Mouse (Mus musculus): ENCODE measurements around the gene Gabarap. TPM values are rescaled to one million over a fixed set of nuclear protein-coding genes. Genes with fewer than 3 reads are reported as not detected.

Gabarap gene
- polyA plus RNA-seq, 1 experiment from 2014 or later: 489 TPM

DNA sequence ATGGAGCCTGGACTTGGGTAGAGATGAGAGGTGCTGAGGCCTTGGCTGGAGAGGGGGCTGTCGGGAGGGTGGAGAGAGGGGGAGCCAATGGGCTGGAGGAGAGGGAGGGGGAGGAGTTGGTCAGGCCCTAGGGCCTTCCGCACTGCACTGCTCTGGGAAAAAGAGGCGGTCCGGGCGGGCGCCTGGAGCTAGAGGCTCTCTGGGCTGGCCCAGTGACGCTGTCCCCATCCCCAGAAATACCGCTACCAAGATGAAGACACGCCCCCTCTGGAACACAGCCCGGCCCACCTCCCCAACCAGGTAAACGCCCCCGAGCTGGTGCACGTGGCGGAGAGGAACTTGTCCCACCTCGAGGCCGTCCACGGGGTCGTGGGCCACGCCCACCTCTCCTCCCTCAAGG lies 35.7 kb downstream of the Gabarap start:
- Histone ChIP-seq H3K36me3 (ENCODE audit: control insufficient read depth, insufficient read depth, low read length) (peaks cover 7% of the 10 kb centered on the region; the same call in 1 of the 2 replicates), H3K4me2 (peak overlapping the region; percentile 66), H3K9me3 (replicated peaks; ENCODE audit: control insufficient read depth, low read length) (no peaks in the 10 kb centered on the region), H3K9ac (ENCODE audit: low read depth, low read length) (no peak overlapping the region; the same call in 1 of the 2 replicates), H3K4me3 (ENCODE audit: low read depth, low read length) (peak overlapping the region; percentile 22), H3K27me3 (ENCODE audit: control insufficient read depth, insufficient read depth, low read length) (no peaks in the 10 kb centered on the region), H3K4me1 (ENCODE audit: control insufficient read depth, insufficient read depth, low read length) (peaks cover 44% of the 10 kb centered on the region), H3K27ac (ENCODE audit: low read depth, low read length) (no peak overlapping the region)
- ATAC-seq (replicated peaks; ENCODE audit: insufficient number of reproducible peaks, low FRiP score, low TSS enrichment): peak; percentile 46; the same call in 1 of the 2 replicates
- WGBS (ENCODE audit: insufficient replicate concordance): 0% methylated on average over 19 of the region's 19 CpGs

DNA sequence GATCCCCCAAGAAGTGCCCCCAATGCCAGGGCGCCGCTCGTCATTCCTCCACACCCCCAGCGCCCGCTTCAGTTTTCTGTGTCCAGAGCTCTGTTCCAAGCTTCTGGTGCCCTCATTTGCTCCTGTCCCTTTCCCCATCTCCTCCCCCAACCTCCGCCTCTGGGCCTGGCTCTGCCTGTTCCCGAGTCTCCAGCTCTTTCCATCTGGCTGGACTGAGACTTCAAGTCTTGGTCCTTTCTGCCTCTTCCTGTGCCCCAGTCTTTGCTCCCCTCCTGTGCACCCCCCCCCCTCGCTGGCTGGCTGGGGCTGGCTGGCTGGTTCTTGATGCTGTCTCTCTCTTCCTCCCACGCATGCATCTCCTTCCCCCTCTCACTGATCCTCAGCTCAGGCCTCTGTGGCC lies 36.5 kb downstream of the Gabarap start:
- 42% methylated on average over 9 of the region's 9 CpGs for WGBS (ENCODE audit: insufficient replicate concordance)
- Histone ChIP-seq H3K36me3 (ENCODE audit: control insufficient read depth, insufficient read depth, low read length) (peaks cover 8% of the 10 kb centered on the region; the same call in 1 of the 2 replicates), H3K27me3 (ENCODE audit: control insufficient read depth, insufficient read depth, low read length) (no peaks in the 10 kb centered on the region), H3K9me3 (replicated peaks; ENCODE audit: control insufficient read depth, low read length) (no peaks in the 10 kb centered on the region), H3K4me3 (ENCODE audit: low read depth, low read length) (peak overlapping the region; percentile 18), H3K4me1 (ENCODE audit: control insufficient read depth, insufficient read depth, low read length) (peaks cover 44% of the 10 kb centered on the region), H3K27ac (ENCODE audit: low read depth, low read length) (no peak overlapping the region), H3K9ac (ENCODE audit: low read depth, low read length) (no peak overlapping the region), H3K4me2 (peak overlapping the region; percentile 66)
- no peak for ATAC-seq (replicated peaks; ENCODE audit: insufficient number of reproducible peaks, low FRiP score, low TSS enrichment)

DNA sequence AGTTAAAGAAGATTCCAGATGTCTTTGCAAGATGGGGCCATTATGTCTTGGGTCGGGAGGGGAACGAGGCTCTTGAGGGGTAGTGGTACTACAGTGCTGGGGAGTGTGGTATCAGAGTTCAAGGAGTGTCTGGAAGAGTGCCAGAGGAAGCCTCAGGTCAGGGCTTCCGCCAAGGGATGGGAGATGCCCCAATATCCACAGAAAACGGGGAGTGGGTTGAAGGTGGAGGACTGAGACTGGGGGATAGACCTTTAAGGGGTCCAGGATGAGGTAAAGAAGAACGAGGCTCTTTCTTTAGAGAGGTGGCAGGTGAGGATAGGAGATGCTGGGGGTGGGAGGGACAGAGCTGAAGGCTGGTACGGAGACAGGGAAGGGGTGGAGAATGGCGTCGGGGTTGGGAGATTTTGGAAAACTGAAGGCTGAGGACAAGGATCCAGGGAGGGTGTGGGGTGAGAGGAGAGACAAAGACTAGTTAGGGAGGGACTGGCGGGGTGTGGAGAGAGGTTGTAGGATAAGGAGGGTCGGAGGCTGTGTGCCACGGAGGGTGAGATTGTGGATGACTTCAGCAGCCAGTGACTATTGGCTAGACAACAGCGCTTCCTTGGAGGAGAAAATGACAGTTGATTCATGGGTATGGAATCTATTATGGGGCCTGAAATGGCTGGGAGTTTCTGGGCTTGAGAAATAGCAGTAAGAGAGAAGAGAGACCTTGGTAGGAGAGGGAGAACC lies 37.6 kb downstream of the Gabarap start:
- WGBS (ENCODE audit: insufficient replicate concordance): 27% methylated on average over 12 of the region's 12 CpGs
- Histone ChIP-seq H3K27me3 (ENCODE audit: control insufficient read depth, insufficient read depth, low read length) (no peaks in the 10 kb centered on the region), H3K27ac (ENCODE audit: low read depth, low read length) (0 out of 2 replicates have a peak overlapping the region, but pooled peaks have one; percentile 32), H3K9ac (ENCODE audit: low read depth, low read length) (no peak overlapping the region), H3K9me3 (replicated peaks; ENCODE audit: control insufficient read depth, low read length) (no peaks in the 10 kb centered on the region), H3K36me3 (ENCODE audit: control insufficient read depth, insufficient read depth, low read length) (peaks cover 8% of the 10 kb centered on the region; the same call in 1 of the 2 replicates), H3K4me2 (peak overlapping the region; percentile 60), H3K4me3 (ENCODE audit: low read depth, low read length) (peak overlapping the region; percentile 24; the same call in 1 of the 2 replicates), H3K4me1 (ENCODE audit: control insufficient read depth, insufficient read depth, low read length) (peaks cover 38% of the 10 kb centered on the region)
- ATAC-seq (replicated peaks; ENCODE audit: insufficient number of reproducible peaks, low FRiP score, low TSS enrichment): no peak

DNA sequence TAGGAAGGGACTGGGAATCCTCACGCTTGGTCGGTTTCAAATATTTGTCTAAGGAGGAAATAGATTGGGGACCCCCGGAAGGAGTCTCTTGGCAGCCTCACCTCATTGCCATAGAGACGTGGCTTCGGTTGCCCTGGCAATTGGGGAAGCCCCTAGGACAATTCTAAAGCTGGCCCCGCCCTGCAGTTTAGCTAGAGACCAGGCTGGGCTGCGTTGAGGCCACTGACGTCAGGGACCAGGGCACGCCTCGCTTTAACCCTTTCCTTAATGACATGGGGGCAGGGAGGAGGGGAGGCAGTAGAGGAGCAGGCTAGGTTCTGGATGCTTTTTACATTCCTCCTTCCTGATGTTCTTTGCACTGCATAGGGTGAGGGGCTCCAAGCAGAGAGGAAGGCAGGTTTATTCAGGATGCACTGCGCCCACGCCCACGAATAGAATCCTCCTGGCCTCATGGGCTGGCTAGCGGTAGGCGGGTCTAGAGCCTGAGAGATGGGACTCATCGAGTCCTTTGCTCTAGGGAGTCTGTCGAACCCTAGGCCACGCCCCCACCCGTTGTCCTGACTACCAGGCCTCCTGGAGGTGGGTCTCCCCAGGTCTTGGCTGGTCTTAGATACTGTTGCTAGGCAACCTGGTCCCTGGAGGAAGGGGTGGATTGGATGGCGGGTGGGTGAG lies 38.3 kb downstream of the Gabarap start:
- peak overlapping the region; percentile 24 for H3K4me3 ChIP-seq (ENCODE audit: low read depth, low read length)
- no peak overlapping the region for H3K9ac ChIP-seq (ENCODE audit: low read depth, low read length)
- H3K27me3 ChIP-seq (ENCODE audit: control insufficient read depth, insufficient read depth, low read length): no peaks in the 10 kb centered on the region
- under 1% methylated on average over 20 of the region's 20 CpGs for WGBS (ENCODE audit: insufficient replicate concordance)
- peak; percentile 71 for ATAC-seq (replicated peaks; ENCODE audit: insufficient number of reproducible peaks, low FRiP score, low TSS enrichment)
- peaks cover 38% of the 10 kb centered on the region for H3K4me1 ChIP-seq (ENCODE audit: control insufficient read depth, insufficient read depth, low read length)
- H3K36me3 ChIP-seq (ENCODE audit: control insufficient read depth, insufficient read depth, low read length): peaks cover 8% of the 10 kb centered on the region; the same call in 1 of the 2 replicates
- 0 out of 2 replicates have a peak overlapping the region, but pooled peaks have one; percentile 32 for H3K27ac ChIP-seq (ENCODE audit: low read depth, low read length)
- peak overlapping the region; percentile 60 for H3K4me2 ChIP-seq
- no peaks in the 10 kb centered on the region for H3K9me3 ChIP-seq (replicated peaks; ENCODE audit: control insufficient read depth, low read length)

DNA sequence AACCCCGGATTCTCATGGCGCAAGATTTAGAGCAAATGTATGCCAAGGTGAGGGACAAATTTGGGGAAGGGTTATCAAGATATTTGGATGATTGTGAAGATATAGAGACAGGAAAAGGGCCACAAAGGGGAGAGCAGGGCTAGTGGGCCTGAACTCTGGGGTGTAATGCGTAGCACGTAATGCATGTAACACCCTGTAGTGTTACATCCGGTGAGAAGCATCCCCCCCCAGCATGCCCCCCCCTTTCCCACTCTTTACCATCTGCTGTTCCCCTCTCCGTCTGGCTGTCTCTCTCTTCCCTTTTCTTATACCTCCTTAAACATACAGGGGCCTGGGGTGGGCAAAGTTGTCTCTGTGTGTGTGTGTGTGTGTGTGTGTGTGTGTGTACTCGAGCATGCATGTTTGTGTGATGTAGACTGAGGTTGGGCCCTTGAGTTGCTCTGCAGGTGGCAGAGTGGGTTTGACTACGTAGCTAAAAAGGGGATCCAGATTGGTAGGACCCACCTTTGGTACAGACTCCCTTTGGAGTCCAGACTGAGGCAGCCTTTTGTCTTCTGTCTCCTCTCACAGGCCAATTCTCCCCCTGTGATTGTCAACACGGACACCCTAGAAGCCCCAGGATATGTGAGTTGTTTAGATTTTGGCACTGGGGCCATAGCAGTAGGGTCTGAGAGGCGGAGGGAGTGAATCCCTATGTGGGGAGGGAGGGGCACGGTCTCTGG lies 39.0 kb downstream of the Gabarap start:
- peak overlapping the region; percentile 60 for H3K4me2 ChIP-seq
- no peaks in the 10 kb centered on the region for H3K27me3 ChIP-seq (ENCODE audit: control insufficient read depth, insufficient read depth, low read length)
- peaks cover 38% of the 10 kb centered on the region for H3K4me1 ChIP-seq (ENCODE audit: control insufficient read depth, insufficient read depth, low read length)
- 54% methylated on average over 11 of the region's 11 CpGs for WGBS (ENCODE audit: insufficient replicate concordance)
- no peak overlapping the region for H3K9ac ChIP-seq (ENCODE audit: low read depth, low read length)
- H3K9me3 ChIP-seq (replicated peaks; ENCODE audit: control insufficient read depth, low read length): no peaks in the 10 kb centered on the region
- H3K27ac ChIP-seq (ENCODE audit: low read depth, low read length): no peak overlapping the region
- H3K36me3 ChIP-seq (ENCODE audit: control insufficient read depth, insufficient read depth, low read length): peaks cover 8% of the 10 kb centered on the region; the same call in 1 of the 2 replicates
- ATAC-seq (replicated peaks; ENCODE audit: insufficient number of reproducible peaks, low FRiP score, low TSS enrichment): no peak
- peak overlapping the region; percentile 24 for H3K4me3 ChIP-seq (ENCODE audit: low read depth, low read length)

DNA sequence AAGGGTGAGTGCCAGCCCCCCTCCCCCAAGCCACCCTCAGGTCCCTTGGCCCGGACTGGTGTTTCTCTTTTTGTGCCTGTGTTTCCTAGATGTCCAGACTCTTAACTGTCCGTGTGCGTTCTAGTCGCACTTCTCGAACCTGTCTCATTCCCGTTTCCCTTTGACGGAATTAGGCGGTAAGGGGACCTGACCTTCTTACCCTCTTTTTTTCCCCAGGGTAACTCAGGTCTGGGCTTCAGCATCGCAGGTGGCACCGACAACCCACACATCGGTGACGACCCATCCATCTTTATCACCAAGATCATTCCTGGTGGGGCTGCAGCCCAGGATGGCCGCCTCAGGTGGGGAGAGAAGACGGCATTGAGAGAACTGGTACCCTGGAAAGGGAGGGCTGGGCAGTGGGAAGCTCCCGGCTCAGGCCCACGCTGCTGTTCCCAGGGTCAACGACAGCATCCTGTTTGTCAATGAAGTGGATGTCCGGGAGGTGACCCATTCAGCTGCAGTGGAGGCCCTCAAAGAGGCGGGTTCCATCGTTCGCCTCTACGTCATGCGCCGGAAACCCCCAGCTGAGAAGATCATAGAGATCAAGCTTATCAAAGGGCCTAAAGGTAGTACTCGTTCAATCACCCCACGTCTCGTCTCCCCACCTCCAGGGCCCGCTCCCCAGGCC lies 39.8 kb downstream of the Gabarap start:
- no peak overlapping the region for H3K4me2 ChIP-seq
- WGBS (ENCODE audit: insufficient replicate concordance): 87% methylated on average over 28 of the region's 28 CpGs
- ATAC-seq (replicated peaks; ENCODE audit: insufficient number of reproducible peaks, low FRiP score, low TSS enrichment): no peak

DNA sequence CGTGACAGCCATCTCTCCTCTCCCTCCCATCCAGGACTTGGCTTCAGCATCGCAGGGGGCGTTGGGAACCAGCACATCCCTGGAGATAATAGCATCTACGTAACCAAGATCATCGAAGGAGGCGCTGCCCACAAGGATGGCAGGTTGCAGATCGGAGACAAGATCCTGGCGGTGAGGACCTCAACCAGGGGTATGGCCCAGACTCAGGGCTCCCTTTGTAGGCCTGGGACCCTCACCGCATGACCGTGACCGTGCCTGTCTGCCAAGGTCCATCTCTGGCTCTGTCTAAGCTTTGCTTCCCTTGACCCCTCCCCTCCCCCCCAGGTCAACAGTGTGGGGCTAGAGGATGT lies 40.4 kb downstream of the Gabarap start:
- 95% methylated on average over 11 of the region's 11 CpGs for WGBS (ENCODE audit: insufficient replicate concordance)
- H3K9me3 ChIP-seq (replicated peaks; ENCODE audit: control insufficient read depth, low read length): no peaks in the 10 kb centered on the region
- H3K9ac ChIP-seq (ENCODE audit: low read depth, low read length): no peak overlapping the region
- no peak overlapping the region for H3K4me2 ChIP-seq
- no peak overlapping the region for H3K27ac ChIP-seq (ENCODE audit: low read depth, low read length)
- H3K36me3 ChIP-seq (ENCODE audit: control insufficient read depth, insufficient read depth, low read length): peaks cover 8% of the 10 kb centered on the region; the same call in 1 of the 2 replicates
- peaks cover 31% of the 10 kb centered on the region for H3K4me1 ChIP-seq (ENCODE audit: control insufficient read depth, insufficient read depth, low read length)
- no peak for ATAC-seq (replicated peaks; ENCODE audit: insufficient number of reproducible peaks, low FRiP score, low TSS enrichment)
- no peak overlapping the region for H3K4me3 ChIP-seq (ENCODE audit: low read depth, low read length)
- H3K27me3 ChIP-seq (ENCODE audit: control insufficient read depth, insufficient read depth, low read length): no peaks in the 10 kb centered on the region

More for the DNA sequence above, 39.8 kb downstream of the Gabarap start:
- no peaks in the 10 kb centered on the region for H3K27me3 ChIP-seq (ENCODE audit: control insufficient read depth, insufficient read depth, low read length)
- H3K4me3 ChIP-seq (ENCODE audit: low read depth, low read length): no peak overlapping the region
- no peak overlapping the region for H3K9ac ChIP-seq (ENCODE audit: low read depth, low read length)
- H3K36me3 ChIP-seq (ENCODE audit: control insufficient read depth, insufficient read depth, low read length): peaks cover 8% of the 10 kb centered on the region; the same call in 1 of the 2 replicates
- no peak overlapping the region for H3K27ac ChIP-seq (ENCODE audit: low read depth, low read length)
- peaks cover 36% of the 10 kb centered on the region for H3K4me1 ChIP-seq (ENCODE audit: control insufficient read depth, insufficient read depth, low read length)
- H3K9me3 ChIP-seq (replicated peaks; ENCODE audit: control insufficient read depth, low read length): no peaks in the 10 kb centered on the region

DNA sequence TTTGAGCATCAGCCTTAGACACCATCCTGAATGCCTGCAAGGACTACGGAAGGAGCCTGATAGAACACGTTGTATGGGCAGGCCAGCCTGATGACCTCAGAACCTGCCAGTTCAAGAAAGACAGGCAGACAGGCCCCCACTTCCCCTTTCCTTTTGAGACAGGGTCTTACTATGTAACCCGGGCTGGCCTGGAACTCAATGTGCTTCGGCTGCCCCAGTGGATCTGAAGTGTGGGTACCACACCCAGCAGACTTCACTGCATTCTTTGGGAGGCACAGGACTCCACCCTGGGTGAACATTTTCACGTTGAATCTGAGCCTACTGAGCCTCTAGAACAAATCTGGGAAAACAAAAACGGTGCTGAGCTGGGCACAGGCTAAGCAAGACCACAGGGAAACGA lies 47.2 kb downstream of the Gabarap start:
- WGBS (ENCODE audit: insufficient replicate concordance): 76% methylated on average over 7 of the region's 7 CpGs
- no peak for ATAC-seq (replicated peaks; ENCODE audit: insufficient number of reproducible peaks, low FRiP score, low TSS enrichment)
- Histone ChIP-seq H3K36me3 (ENCODE audit: control insufficient read depth, insufficient read depth, low read length) (peaks cover 14% of the 10 kb centered on the region; the same call in 1 of the 2 replicates), H3K4me1 (ENCODE audit: control insufficient read depth, insufficient read depth, low read length) (no peaks in the 10 kb centered on the region), H3K27me3 (ENCODE audit: control insufficient read depth, insufficient read depth, low read length) (no peaks in the 10 kb centered on the region), H3K4me3 (ENCODE audit: low read depth, low read length) (no peak overlapping the region), H3K27ac (ENCODE audit: low read depth, low read length) (no peak overlapping the region), H3K9ac (ENCODE audit: low read depth, low read length) (no peak overlapping the region), H3K4me2 (no peak overlapping the region), H3K9me3 (replicated peaks; ENCODE audit: control insufficient read depth, low read length) (no peaks in the 10 kb centered on the region)

Data from heart, embryonic 11.5 days (tissue).